Mouse (Mus musculus) spleen, adult 12 weeks (tissue): ENCODE measurements around the gene Nlrc3.

Experiments used
- DNase-seq: peaks from one replicate; pipeline ENCODE4 v3.0.0; 2022; ENCODE audit warnings: low spot score

The Nlrc3 gene

GRCm38 (mm10) chr16:3929151-3929550 is 47.3 kb downstream of the Nlrc3 start:
- no peak for DNase-seq

- no peak for DNase-seq
These were observed 47.9 kb downstream of the Nlrc3 start for GRCm38 (mm10) chr16:3928582-3928981.

- DNase-seq, result no peak
These were observed 52.5 kb downstream of the Nlrc3 start for GRCm38 (mm10) chr16:3923966-3924365.

GRCm38 (mm10) chr16:3923515-3923914 is 52.9 kb downstream of the Nlrc3 start:
- DNase-seq, result no peak

GRCm38 (mm10) chr16:3920756-3921155 is 55.7 kb downstream of the Nlrc3 start:
- no peak for DNase-seq

- DNase-seq, result no peak
These were observed 67.3 kb downstream of the Nlrc3 start for GRCm38 (mm10) chr16:3909118-3909517.

GRCm38 (mm10) chr16:3908537-3909111 is 67.8 kb downstream of the Nlrc3 start, which contains the start of the genes 1700037C18Rik and Cluap1:
1700037C18Rik (minus strand) TSS chr16:3908689.
Cluap1 (plus strand) TSS chr16:3908801.
- peak; percentile 82 for DNase-seq

- no peak for DNase-seq
These were observed 69.0 kb downstream of the Nlrc3 start for GRCm38 (mm10) chr16:3907471-3907870.

- DNase-seq, result no peak
These were observed 79.9 kb downstream of the Nlrc3 start for GRCm38 (mm10) chr16:3896553-3896952.

- no peak for DNase-seq
These were observed 80.4 kb downstream of the Nlrc3 start for GRCm38 (mm10) chr16:3896046-3896445.

- DNase-seq, result peak; percentile 26
These were observed 81.1 kb downstream of the Nlrc3 start for GRCm38 (mm10) chr16:3895173-3895792.
